Mouse (Mus musculus) activated CD4-positive, CD25-positive, alpha-beta regulatory T cell (primary cell): ENCODE data around the gene Grm1. TPM values are rescaled to one million over a fixed set of nuclear protein-coding genes. Genes with fewer than 3 reads are reported as not detected.

Experiments used
- polyA plus RNA-seq, 2 experiments: library from polyadenylated mRNA; unstranded; fragments of 100-300 nt; shearing (Covaris generic); gene quantifications; one replicate each; pipeline ENCODE4 v1.2.1; 2017

The Grm1 gene
- under 1 TPM in 1 of 2 experiments, not detected in 1; 0.32 TPM for polyA plus RNA-seq

DNA sequence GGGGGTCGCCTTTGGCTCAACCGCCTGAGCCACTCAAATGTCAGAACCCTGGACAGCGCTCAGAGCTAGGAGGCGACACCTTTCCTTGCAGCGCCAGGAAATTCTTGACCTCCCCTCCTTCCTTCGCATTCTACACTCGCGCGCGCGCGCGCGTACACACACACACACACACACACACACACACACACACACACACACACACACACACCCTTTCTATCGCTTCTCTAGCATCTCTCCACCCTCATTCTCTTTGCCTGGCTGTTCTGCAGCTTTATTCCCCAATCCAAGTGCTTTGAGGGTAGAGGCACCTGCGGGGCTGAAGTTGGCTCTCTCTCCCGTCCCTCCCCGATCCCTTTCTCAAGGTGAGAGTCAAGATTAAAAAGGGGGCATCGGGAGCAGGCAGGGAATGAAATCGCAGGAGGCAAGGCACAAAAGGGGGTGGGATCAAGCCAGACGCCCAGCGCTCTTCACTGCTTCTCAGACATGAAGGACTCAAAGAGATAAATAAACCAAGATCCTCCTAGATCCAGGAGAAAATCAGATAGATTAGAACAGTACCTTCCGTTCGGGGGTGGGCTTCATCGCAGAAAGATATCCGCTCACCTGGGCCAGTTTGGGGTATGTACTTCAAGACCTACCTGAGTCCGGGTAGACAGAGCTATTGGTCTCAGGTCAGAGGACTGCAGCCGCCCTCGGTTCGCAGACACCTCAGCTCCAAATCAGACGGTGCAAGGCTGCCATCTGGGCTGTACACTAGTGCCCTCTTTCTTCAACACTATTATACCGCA, at the start of gene Grm1:
TSS of gene Grm1 (minus strand) at position 746 of the 788 bp plus-strand sequence.

DNA sequence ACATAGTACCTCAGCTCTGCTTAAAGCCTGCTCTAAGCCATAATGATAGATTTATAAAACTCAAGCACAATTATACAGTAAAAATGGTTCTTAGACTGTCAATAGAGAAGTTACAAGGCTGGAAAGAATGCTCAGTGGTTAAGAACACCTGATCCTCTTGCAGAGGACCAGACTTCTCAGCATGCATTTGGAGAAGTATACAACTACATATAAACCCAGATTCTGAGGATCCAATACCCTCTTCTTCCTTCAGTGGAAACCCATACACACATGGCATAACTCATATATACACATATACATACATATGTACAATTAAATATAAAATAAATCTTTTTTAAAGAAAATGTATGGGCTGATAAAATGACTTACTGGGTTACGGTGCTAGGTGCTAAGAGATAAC, 401.1 kb downstream of the Grm1 start, which contains the start of gene Gm10944:
TSS of gene Gm10944 (plus strand) at position 301 of the 400 bp plus-strand sequence.

Other genes with a start within 250 kb of the Grm1 start
- 10 to 100 TPM; 33.3 to 36.7 TPM for gene Shprh, start 67.1 kb upstream of the Grm1 start, polyA plus RNA-seq
- 1 to 10 TPM; 3.8 to 3.9 TPM for gene Fbxo30, start 199.0 kb upstream of the Grm1 start, polyA plus RNA-seq